Mouse (Mus musculus): Measurements from ENCODE around the gene Actg2.
A peak's percentile ranks its signal among the peaks of the same experiment; 100 is the strongest.

Gene Actg2

GRCm38 (mm10) chr6:83512495-83512894, 23.6 kb downstream of the Actg2 start:
- peak; percentile 47 to 72 for DNase-seq (ENCODE audit: low spot score in 2 of 2)

- DNase-seq (ENCODE audit: low spot score in 2 of 2): no peak
Observed at GRCm38 (mm10) chr6:83510210-83510609, 25.9 kb downstream of the Actg2 start.

- no peak for DNase-seq (ENCODE audit: low spot score in 2 of 2)
Observed at GRCm38 (mm10) chr6:83509442-83509841, 26.6 kb downstream of the Actg2 start.

GRCm38 (mm10) chr6:83507168-83507546, 28.9 kb downstream of the Actg2 start:
- no peak for DNase-seq (ENCODE audit: low spot score in 2 of 2)

GRCm38 (mm10) chr6:83506258-83507167, 29.6 kb downstream of the Actg2 start, which contains the start of gene Dguok:
Dguok (minus strand) TSS chr6:83506969.
- peak; percentile 98 to 99 for DNase-seq (ENCODE audit: low spot score in 2 of 2)

GRCm38 (mm10) chr6:83505554-83505953, 30.5 kb downstream of the Actg2 start:
- DNase-seq (ENCODE audit: low spot score in 2 of 2): no peak

GRCm38 (mm10) chr6:83503361-83503760, 32.7 kb downstream of the Actg2 start:
- peak; percentile 30 to 48 for DNase-seq (ENCODE audit: low spot score in 2 of 2)

GRCm38 (mm10) chr6:83502656-83503055, 33.4 kb downstream of the Actg2 start:
- no peak for DNase-seq (ENCODE audit: low spot score in 2 of 2)

GRCm38 (mm10) chr6:83501524-83502310, 34.3 kb downstream of the Actg2 start:
- DNase-seq (ENCODE audit: low spot score in 2 of 2): no peak

- DNase-seq (ENCODE audit: low spot score in 2 of 2): peak in 1 of 2 experiments; percentile 39
Observed at GRCm38 (mm10) chr6:83500462-83500861, 35.6 kb downstream of the Actg2 start.

- no peak for DNase-seq (ENCODE audit: low spot score in 2 of 2)
Observed at GRCm38 (mm10) chr6:83499078-83499477, 37.0 kb downstream of the Actg2 start.

- DNase-seq (ENCODE audit: low spot score in 2 of 2): no peak
Observed at GRCm38 (mm10) chr6:83496753-83497710, 39.0 kb downstream of the Actg2 start.

GRCm38 (mm10) chr6:83496009-83496752, 39.9 kb downstream of the Actg2 start:
- DNase-seq (ENCODE audit: low spot score in 2 of 2): no peak

GRCm38 (mm10) chr6:83490622-83491021, 45.4 kb downstream of the Actg2 start:
- DNase-seq (ENCODE audit: low spot score in 2 of 2): no peak

GRCm38 (mm10) chr6:83488200-83488599, 47.9 kb downstream of the Actg2 start:
- no peak for DNase-seq (ENCODE audit: low spot score in 2 of 2)

- no peak for DNase-seq (ENCODE audit: low spot score in 2 of 2)
Observed at GRCm38 (mm10) chr6:83487298-83487697, 48.8 kb downstream of the Actg2 start.

- no peak for DNase-seq (ENCODE audit: low spot score in 2 of 2)
Observed at GRCm38 (mm10) chr6:83485854-83486253, 50.2 kb downstream of the Actg2 start.

GRCm38 (mm10) chr6:83483776-83484175, 52.3 kb downstream of the Actg2 start:
- no peak for DNase-seq (ENCODE audit: low spot score in 2 of 2)

GRCm38 (mm10) chr6:83482418-83483085, 53.5 kb downstream of the Actg2 start:
- peak in 1 of 2 experiments; percentile 38 for DNase-seq (ENCODE audit: low spot score in 2 of 2)

- DNase-seq (ENCODE audit: low spot score in 2 of 2): peak in 1 of 2 experiments; percentile 29
Observed at GRCm38 (mm10) chr6:83480019-83480655, 55.9 kb downstream of the Actg2 start.
